Mouse (Mus musculus): ENCODE data around the gene Fiz1.
A peak's percentile ranks its signal among the peaks of the same experiment; 100 is the strongest.

Fiz1 gene

DNA sequence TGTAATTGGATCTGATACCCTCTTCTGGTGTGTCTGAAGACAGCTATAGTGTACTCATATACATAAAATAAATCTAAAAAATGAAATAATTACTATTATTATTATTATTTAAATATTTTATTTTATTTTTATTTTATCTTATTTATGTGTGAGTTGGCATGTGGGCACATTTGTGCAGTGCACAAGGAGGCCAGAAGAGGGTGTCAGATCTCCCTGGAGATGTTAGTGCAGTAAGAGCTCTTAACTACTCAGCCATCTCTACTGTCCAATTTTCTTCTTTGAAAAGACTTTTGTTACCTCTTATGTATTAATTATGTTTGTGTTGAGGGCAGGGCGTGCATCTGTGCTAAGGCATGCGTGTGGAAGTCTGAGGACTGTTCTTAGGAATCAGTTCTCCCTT, 14.6 kb downstream of the Fiz1 start:
- no peak for DNase-seq (ENCODE audit: low spot score)

DNA sequence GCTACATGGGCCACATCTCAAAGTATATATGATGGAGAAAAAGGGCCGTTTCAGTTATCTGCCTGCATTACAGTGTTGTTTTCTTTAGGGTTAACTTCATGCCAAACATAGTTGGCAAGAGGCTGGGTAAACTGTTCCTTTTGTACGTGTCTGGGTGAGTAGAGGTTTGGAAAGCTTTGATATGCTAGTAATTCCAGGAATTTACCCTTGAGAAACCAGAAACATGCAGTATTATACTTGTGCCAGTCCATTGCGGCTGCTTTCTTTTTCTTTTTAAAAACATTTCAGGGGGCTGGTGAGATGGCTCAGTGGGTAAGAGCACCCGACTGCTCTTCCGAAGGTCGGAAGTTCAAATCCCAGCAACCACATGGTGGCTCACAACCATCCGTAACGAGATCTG, 17.6 kb downstream of the Fiz1 start:
- DNase-seq (ENCODE audit: low spot score) = no peak

DNA sequence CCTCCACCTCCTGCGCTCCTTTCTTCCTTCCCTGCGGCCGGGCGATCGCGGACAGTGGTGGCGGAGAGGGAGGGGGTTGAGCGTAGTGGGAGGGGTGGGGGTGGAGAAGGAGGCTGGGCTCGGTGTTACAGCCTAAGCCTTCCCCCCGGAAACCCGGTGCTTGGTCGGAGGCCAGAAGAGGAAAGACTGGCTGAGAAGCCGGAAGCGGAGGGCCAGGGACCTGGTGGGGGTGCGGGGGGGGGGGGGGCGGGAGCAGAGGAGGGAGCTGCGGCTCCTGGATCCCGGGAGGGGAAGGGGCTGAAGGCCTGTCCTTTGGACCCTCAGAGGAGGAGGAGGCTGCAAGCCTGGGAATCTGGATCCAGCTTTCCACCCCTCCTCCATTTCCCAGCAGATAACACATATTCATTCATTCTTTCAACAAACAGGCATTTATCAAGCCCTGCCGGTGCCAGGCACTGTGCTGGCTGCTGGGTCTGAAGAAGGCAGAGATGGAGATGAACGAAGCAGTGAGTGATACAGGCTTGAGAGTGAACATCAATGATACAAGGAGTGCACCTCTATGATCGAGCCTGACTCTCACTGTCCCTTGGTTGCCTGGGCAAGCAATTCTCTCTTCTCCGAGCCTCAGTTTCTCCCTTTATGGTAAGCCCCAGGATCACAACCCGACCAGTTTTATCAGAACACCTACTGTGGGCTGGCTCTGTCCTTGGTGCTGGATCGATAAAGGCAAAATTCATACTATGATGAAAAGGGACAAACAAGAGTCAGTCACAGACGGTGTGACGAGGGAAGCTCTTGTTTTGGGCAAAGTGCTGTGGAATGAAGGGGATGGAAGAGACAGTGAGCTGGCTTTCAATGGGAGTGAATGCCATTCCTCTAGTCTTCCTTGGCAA, 18.2 kb downstream of the Fiz1 start, which contains the start of gene Zfp579:
Gene Zfp579, minus strand, starts transcription at position 156 of the 893 bp plus-strand sequence.
- DNase-seq (ENCODE audit: low spot score) = peak; percentile 90

DNA sequence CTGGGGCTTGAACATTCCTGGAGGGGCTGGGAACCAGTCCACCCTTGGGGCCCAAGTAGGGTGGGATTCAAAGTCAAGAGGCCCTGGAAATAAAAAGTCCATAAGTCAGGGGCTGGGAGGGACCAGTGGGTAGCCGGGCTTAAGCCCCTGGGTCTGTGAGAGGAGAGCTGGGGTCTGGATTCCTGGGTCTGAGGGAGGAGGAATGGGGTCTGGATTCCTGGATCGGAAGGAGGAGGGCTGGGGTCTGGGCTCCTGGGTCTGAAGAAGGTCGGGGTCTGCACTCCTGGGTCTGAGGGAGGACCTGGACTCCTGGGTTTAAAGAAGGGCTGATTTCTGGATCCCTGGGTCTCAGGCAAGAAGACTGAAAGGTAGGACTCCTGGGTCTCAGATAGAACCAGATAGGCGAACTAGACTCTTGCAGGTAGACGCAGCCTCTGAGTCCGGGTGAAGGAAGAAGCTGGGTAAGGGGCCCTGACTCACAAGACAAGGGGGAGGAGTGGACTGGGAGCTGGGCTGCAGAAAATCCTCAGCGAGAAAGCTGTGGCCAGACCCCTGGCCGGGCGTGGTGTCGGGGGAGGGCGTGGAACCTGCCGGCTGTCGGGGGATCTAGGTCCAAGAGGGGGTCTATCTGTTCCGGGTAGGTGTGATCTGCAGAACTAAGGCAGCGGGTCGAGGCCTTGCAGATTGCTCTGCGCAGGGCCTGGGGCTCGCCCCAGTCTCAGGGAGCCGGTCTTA, 19.1 kb downstream of the Fiz1 start:
- DNase-seq (ENCODE audit: low spot score) = no peak

DNA sequence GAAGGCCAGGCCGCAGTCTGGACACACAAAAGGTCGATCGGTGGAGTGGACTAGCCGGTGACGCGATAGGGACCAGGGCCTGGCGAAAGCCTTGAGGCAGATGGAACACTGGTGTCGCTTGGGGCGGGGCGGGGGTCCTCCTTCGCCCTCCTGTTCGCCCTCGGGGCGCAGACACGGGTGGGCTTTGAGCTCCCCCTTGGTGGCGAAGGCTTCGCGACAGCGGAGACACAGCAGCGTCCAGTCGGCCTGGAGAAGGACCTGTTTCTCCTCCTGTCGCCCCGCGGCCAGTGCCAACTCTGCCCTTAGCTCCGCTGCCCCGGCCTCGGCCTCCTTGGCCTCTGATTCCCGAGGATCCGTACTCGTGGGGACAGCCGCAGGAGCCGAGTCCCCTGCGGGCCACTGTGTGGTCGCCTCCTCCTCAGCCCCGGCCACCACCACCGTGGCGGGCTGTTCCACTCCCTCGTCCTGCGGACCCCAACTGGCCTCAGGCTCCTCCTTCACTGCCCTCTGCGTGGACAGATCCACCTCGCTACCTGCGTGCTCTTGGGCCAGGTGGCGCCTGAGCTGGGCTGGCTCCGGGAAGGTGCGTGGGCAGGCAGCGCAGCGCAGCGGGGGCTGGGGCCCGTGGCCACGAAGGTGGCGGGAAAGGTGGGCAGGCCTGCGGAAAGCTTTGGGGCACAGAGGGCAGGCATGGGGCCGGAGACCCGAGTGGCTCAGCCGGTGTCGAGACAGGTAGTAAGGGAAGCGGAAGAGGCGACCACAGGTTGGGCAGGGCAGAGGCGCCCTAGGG, 20.3 kb downstream of the Fiz1 start:
- DNase-seq (ENCODE audit: low spot score) = no peak

DNA sequence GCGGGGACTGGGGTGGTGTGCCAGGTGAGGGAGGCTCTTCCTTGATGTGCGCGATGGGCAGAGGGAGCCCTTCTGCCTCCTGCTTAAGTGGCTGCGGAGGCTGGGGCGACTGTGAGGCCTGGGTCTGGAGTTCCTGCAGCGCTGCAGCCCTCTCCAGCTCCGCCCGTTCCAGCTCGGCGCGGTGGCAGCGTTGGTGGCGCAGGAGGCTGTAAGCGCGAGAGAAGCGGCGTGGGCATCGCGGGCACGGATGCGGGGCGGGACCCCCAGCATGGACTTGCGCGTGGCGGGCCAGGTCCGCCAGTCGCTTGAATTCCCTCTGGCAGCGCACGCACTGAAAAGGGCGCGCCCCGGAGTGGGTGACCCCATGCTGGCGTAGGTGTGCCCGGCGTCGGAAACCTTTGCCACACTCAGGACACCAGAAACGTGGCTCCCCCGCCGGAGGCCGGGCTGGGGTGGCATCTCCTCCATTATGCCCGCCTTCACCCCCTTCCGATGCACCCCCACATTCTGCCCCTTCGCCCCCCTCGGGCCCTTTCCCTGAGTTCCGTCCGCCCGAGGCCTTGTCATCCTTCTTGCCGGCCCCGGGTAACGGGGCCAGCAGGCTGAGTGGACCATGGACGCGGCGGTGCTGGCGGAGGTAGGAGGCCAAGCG, 21.0 kb downstream of the Fiz1 start:
- no peak for DNase-seq (ENCODE audit: low spot score)

DNA sequence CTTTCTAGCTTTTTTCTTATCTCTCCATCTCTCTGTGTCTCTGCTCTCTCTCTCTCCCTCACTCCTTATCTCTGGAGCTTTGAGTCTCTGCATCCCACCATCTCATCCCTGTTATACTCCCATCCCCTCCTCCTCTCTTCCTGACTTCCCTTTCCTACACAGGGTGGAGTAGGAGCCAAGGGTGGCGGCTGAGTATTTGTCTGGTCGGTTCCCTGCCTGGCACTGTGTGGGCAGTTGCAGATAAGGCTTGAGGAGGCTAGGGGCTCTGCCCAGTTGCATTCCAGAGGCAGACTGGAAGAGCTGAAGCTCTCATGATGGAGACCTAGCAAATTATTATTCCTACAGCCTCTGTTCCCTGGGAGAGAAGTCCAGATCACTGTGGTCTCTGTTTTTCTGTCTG, 26.2 kb downstream of the Fiz1 start:
- no peak for DNase-seq (ENCODE audit: low spot score)

DNA sequence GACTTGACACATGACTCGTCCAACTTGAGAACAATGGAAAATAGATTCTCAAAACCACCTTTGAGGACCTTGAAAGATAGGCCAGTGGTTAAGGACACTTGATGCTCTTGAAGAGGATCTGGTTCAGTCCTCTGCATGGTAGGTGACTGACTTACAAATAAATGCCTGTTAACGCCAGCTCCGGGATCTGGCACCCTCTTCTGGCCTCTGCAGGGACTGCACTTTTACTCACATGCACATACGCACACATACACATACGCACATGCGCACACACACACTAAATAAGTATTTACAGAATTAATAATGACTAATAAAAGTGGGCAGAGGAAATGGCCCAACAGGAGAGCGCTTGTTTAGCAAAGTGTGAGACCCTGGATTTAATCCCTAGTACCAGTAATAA, 37.7 kb downstream of the Fiz1 start:
- no peak for DNase-seq (ENCODE audit: low spot score)

DNA sequence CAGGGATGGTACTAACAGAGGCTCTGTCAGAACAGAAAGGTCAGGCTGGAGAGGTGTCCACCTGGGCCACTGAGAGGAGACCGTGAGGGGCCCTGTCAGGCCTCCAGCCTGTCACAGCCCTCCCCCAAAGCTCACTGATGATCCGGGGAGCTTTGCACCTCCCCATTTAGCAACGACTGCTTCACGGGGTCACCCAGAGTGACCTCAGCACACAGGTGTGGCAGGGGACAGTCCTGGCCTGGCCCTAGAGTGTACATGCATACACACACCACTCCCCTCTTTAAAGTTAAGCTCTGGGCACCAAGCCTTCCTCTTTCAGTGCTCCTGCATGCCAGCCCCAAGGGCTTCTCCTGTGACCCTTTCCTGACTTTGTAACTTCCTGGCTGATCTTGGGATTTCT, 39.0 kb downstream of the Fiz1 start:
- no peak for DNase-seq (ENCODE audit: low spot score)

DNA sequence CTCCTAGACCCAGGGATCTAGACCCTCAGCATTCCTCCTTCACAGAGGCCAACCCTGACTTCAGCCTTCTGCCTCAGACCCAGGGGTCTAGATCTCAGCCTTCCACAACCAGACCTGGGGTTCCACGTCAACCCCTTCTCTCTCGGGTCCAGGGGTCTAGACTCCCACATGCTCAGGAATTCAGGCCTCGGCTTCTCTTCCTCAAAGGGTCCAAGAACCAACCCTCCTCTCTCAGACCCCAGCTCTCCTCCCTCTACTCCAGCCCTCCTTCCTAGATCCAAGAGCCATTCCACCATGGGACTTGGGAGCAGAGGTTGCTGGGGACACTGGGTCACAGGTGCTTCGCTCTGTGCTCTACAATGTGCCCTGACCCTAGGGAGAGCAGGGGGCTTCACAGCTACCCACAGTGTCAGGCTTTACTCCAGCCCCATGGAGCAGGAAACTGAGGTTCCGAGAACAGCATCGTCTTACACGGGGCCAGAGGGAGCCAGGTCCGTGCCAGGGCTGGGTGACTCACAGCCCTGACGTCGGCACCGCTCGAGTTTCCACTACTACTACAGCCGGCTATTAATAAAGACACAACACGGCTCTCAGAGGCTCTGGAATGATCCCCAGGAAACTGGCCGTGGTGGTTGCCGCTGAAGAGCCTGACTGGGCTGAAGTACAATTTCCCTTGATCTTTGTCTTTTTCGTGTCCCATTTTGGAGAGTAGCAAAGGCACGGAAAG, 42.0 kb downstream of the Fiz1 start:
- no peak for DNase-seq (ENCODE audit: low spot score)

DNA sequence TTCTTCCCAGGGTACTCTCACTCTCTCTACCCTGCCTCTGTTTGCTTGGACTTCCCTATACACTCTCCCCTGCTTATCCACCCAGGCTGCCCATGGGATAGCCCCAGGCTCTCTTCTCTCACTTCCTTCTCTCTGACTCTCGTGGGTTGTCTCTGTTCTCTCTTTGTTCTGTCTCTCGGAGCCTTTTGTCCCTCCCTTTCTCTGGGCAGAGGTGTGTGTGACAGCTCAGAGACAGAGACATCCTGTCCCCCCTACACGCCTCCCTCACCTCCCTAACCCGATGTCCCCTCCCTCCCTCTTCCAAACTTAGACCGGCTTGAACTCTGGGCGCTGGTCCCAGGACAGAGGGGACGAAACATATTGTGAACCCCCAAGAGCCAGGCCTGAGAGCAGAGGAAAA, 42.8 kb downstream of the Fiz1 start:
- no peak for DNase-seq (ENCODE audit: low spot score)

DNA sequence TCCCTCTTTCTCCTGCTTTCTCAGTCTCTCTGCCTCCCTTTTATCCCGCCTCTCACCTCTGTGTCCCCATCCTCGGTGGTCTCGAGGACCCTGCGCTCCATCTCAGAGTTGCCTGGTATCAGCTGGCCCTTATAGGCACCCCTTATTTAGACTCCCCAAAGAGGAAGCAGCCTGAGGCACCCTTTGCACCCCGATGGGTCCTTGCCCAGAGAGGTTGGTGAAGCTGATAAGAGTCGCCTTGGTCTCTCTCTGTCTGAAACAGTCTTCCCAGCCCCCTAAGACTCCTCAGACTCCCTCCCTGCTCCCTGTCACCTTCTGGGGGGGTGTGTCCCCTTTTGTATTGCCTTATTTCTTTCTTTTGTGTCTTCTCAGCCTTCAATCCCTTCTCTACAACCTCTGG, 43.4 kb downstream of the Fiz1 start, which contains the start of gene Sbk3:
Gene Sbk3, minus strand, starts transcription at position 101 of the 400 bp plus-strand sequence.
- no peak for DNase-seq (ENCODE audit: low spot score)

DNA sequence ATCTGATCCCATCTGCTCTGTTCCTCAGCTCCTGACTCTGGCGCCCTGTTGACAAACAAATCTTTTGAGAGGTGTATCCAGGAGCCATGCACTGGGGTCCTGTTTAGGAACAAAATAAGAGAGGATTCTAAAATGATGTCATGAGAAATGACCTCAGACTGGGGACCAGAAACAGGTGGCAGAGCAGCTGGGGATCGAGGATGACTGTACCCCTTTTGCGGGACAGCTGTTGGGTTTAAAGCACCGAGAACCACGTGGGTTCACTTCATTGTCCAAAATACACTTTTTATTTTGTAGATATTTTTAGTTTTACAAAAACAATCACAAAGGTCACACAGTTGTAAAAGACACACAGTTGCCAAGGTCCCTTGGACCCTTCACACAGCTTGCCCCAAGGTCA, 49.5 kb downstream of the Fiz1 start:
- no peak for DNase-seq (ENCODE audit: low spot score)

DNA sequence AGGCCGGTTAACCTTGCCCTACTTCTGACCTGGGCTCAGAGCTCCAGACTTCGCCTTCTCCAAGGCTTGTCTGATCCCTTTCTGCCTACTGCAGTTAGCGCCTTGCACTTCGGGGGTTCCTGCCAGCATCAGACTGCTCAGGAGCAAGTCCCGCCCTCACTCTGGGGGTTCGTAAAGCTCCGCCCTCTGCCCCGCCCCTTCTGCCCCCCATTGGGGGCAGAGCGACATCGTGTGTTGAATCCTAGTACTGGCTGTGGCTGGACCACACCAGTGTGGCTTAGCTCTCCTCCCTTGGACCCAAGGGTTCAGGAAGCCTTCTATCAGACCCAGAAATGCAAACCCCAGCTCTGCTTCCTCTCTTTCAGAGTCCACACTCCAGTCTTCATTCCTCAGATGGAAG, 50.2 kb downstream of the Fiz1 start, which contains the start of gene Sbk2:
Gene Sbk2, minus strand, starts transcription at position 135 of the 400 bp plus-strand sequence.
- peak; percentile 18 for DNase-seq (ENCODE audit: low spot score)

DNA sequence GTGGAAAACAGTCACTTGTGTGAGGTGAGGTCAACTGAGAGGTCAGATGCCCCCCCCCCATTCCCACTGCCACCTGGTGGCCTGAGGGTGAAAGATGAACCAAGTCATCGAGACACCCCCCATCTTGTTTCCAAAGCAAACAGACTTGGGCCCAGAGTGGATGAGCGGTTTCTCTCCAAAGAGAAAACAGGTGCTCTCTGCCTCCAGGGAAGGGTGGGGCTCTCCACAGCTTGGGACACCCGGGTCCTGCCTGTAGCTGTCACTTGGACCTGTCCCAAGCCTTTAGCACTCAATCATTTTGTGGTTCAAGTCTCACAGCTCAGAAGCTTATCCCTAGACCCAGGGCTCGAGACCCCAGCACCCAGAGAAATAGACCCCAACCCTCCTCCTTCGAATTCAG, 51.0 kb downstream of the Fiz1 start:
- DNase-seq (ENCODE audit: low spot score) = no peak

DNA sequence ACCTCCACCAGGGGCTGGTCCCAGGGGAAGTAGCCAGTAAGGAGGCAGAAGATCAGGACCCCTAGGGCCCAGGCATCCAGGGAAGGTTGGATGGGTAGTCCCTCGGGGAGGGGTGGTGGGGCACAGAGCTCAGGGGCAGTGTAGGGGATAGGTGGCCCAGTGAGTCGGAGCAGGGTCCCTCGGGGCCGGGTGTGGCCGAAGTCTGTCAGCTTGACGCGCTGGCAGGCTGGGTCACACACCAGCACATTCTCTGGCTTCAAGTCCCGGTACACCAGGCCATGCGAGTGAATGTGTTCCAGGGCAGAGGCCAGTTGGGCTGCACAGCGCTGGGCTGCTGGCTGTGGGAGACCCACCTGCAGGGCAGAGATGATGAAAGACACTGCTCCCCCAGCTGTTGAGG, 57.1 kb downstream of the Fiz1 start:
- no peak for DNase-seq (ENCODE audit: low spot score)
